Mouse (Mus musculus) lung, postnatal 0 days (tissue): ENCODE data around the gene Pcdh15.

Experiments
- CTCF ChIP-seq: IDR thresholded peaks from 2 replicates; pipeline ENCODE4 v1.5.1; 2016; ENCODE audit warnings: antibody characterized with exemption, mild to moderate bottlenecking
- EP300 ChIP-seq: IDR thresholded peaks from 2 replicates; pipeline ENCODE4 v1.6.1; 2016; ENCODE audit warnings: antibody characterized with exemption, mild to moderate bottlenecking, control low read depth

DNA sequence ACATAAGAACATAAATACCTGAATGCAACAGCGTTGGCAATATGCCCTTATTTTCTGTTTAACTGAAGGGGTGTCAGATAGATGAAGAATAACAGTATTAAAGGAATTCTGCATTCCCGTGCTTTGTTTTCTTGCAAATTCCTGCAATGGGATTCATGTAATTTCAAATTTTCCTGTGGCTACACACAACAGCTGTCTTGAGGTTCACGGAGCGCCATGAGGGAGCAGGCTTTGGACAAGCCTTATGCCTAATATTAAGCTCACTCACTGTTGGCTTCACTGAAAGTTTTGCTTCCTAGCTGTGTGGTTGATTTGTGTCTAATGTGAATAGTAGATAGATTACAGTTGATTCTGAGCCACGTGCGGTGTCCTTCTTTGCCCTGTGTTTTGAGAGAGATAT, 47.1 kb upstream of the Pcdh15 start:
- TF ChIP-seq CTCF (no peak), EP300 (no peak)
